ENCODE assay signal across 23 mouse cellular contexts in the genomic region with DNA sequence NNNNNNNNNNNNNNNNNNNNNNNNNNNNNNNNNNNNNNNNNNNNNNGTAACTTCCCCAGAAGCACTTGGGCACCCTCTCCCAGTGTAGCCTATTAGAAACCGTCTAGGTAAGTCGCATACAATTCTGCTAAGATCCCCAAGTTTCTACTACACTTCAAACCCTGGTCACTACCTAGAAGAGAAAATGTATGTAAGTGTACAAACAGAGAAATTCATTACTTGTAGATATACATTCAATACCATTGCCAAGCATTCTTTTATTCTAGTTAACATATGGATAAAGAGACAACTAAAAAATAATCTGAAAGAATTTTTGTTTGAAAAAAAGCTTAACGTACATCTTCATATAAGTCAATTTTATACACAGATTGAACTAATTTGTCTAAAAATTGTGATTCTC.
"Had no signal": no experiment of that assay in that cellular context is flagged by ENCODE, and none has a peak within 500 bp of the region (broad histone marks: within the 10 kb centered on the region; RNA-seq: fewer than 3 reads in every experiment).

No protein-coding gene starts in this region.

- DNase-seq: gastrocnemius, postnatal 14 days; gastrocnemius, postnatal 36 days; heart, adult 18-20 months; heart, postnatal 10 days; heart, postnatal 36 days; kidney, adult 18-20 months; kidney, adult 8-10 months; kidney, postnatal 10 days; kidney, postnatal 25 days; kidney, postnatal 4 days; liver; liver, embryonic 13.5 days had no signal

- H3K27me3 ChIP-seq: heart, embryonic 12.5 days; hindbrain, embryonic 13.5 days; hindbrain, embryonic 15.5 days; limb, embryonic 12.5 days; liver, embryonic 13.5 days had no signal

- H3K9ac ChIP-seq: heart, embryonic 12.5 days; hindbrain, embryonic 13.5 days; hindbrain, embryonic 15.5 days; limb, embryonic 12.5 days; liver, embryonic 13.5 days had no signal

- H3K4me2 ChIP-seq: heart, embryonic 12.5 days; limb, embryonic 12.5 days; liver, embryonic 11.5 days; liver, embryonic 13.5 days had no signal

- H3K36me3 ChIP-seq: heart, embryonic 12.5 days; hindbrain, embryonic 13.5 days; hindbrain, embryonic 15.5 days; limb, embryonic 12.5 days had no signal

- ATAC-seq: hindbrain, postnatal 0 days; intestine, embryonic 16.5 days had no signal

- H3K4me3 ChIP-seq: heart, embryonic 10.5 days; heart, embryonic 12.5 days; hindbrain, embryonic 13.5 days; hindbrain, embryonic 15.5 days; left cerebral cortex, adult 2 months; limb, embryonic 10.5 days; limb, embryonic 12.5 days; liver, embryonic 13.5 days had no signal

- H3K9me3 ChIP-seq: heart, embryonic 10.5 days; heart, embryonic 12.5 days; hindbrain, embryonic 13.5 days; hindbrain, embryonic 15.5 days; limb, embryonic 10.5 days; liver, embryonic 13.5 days had no signal

- H3K27ac ChIP-seq: heart, embryonic 10.5 days; hindbrain, embryonic 13.5 days; hindbrain, embryonic 15.5 days; hindbrain, postnatal 0 days; layer of hippocampus, adult 2 months; left cerebral cortex, adult 2 months; limb, embryonic 10.5 days; limb, embryonic 12.5 days; liver, embryonic 13.5 days had no signal
